Mouse (Mus musculus): ENCODE measurements around the gene Ncapd2.
"Not testable (repeated sequence)": the region's sequence is repeated elsewhere in the genome, so short reads cannot be mapped to it uniquely, and the experiment has no call there.

Gene Ncapd2

DNA sequence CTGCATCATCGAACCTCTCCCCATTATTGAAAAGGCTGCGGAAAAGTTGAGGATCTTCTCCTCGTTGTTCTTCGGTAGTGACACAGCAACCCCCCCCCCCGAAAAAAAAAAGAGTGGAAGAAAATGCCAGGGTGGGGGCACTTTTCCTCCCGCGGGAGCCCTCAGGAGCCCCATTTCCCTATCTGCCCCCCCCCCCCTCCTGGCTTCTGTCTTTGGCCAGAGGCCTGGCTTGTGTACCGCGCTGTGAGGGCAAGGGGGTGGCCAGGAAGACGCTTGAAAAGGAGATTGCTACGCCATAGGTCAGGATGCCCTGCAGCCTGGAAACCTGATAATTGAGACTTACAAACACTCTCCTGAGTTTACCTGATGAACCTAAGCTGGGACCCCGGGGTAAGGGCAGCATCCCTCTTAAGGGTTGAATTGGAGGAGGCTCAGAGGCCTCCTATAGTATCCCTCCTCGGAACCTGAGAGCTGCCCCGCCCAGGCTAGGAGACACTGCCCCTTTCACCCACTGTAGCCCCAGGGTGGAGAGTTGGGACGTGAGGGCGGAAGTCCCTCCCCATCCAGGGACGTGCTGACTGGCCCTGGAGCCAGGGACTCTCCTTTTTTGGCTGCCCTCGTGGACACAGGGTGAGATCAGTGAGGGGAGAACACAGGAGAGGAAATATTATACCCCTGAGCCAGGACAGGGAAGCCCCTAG is 25.3 kb downstream of the Ncapd2 start, which contains the start of gene Gapdh:
Gene Gapdh, minus strand, starts transcription at position 417 of the 701 bp plus-strand sequence.
- DNase-seq (ENCODE audit: extremely low spot score, low read depth, low spot score): no peak

DNA sequence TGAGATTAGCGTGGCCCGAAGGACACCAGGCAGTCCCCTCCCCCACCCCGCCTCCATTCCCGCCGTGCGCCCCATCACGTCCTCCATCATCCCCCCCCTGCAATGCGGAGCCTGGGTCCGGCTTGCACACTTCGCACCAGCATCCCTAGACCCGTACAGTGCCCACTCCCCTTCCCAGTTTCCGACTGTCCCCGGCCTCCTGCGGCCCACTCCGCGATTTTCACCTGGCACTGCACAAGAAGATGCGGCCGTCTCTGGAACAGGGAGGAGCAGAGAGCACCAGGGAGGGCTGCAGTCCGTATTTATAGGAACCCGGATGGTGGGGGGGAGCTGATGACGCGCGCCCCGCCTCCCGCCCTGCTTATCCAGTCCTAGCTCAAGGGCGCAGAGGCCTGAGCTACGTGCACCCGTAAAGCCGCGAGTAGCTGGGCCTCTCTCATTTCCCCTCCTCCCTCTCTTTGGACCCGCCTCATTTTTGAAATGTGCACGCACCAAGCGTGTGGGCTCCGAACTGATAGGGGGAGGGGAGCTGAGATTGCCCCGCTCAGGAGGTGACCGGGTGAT is 26.1 kb downstream of the Ncapd2 start:
- no peak for DNase-seq (ENCODE audit: extremely low spot score, low read depth, low spot score)

DNA sequence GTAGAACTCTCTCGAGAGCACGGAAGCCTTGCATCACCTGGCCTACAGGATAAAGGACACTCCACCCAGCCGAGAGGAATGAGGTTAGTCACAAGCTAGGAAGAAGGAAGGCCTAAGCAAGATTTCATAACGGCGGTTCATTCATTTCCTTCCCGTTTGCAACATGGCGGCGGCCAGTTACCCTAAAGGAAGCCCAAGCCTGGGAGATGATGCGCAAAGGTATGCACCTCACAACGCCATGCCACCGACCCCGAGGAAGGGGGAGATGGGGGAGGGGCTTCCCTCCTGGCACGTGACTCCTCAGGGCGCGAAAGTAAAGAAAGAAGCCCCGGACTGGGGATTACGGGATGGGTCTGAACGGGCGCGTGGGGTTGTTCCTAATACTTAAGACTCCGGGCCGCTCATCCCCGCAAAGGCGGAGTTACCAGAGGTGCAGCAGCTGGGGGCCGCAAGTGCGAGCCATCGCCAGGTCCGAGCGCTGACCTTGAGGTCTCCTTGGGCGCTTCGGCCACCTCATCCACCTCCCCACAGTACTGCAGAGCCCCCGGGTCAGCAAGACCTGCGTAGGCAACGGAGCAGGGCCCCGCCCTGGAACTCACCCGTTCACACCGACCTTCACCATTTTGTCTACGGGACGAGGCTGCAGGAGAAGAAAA is 26.7 kb downstream of the Ncapd2 start:
- DNase-seq (ENCODE audit: extremely low spot score, low read depth, low spot score): no peak

DNA sequence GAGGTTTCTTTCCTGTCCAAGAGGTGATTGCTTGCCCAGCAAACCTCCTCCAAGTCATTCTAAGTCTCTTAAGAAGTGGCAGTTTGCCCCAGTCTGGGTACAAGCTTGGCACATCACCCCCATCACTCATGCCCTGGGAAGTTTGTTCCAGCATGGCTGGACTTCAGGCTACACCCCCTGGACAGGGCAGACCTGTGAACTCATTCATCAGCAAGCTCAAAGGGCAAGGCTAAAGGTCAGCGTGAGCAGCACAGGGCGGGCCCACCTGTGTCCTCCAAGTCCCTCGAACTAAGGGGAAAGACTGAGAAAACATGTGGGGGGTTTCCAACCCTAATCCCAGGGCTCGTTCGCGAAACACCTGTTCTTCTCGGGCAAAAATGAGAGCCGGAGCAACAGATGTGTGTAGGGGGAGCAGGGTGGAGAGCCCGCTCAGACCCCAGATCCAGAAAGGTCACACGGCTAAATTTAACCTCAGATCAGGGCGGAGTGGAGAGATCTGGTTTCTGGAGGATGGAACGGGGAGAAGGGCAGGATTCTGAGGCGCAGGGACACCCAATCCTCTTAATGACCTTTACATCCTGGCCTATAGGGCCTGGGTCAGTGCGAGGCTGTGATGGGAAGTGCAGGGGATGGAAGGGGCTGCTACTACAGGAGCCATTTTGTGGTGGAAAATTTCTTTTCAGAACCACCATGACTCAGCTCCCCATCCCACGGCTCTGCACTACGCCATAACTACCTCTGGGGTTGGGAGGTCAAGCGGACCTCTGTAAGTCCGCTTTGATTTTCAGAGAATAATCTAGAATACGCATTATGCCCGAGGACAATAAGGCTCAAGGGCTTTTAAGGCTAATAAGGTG is 27.5 kb downstream of the Ncapd2 start:
- no peak for DNase-seq (ENCODE audit: extremely low spot score, low read depth, low spot score)

DNA sequence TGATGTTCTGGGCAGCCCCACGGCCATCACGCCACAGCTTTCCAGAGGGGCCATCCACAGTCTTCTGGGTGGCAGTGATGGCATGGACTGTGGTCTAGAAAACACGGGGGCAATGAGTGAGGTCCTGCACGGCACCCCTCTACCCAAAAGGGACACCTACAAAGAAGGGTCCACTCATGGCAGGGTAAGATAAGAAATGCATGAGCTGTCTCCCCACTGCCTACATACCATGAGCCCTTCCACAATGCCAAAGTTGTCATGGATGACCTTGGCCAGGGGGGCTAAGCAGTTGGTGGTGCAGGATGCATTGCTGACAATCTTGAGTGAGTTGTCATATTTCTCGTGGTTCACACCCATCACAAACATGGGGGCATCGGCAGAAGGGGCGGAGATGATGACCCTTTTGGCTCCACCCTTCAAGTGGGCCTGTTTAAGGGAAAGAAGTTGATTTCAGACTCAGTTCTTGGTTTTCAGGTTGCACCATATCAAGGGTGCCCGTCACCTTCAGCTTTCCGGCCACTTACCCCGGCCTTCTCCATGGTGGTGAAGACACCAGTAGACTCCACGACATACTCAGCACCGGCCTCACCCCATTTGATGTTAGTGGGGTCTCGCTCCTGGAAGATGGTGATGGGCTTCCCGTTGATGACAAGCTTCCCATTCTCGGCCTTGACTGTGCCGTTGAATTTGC is 28.7 kb downstream of the Ncapd2 start:
- DNase-seq (ENCODE audit: extremely low spot score, low read depth, low spot score): not testable (repeated sequence)

DNA sequence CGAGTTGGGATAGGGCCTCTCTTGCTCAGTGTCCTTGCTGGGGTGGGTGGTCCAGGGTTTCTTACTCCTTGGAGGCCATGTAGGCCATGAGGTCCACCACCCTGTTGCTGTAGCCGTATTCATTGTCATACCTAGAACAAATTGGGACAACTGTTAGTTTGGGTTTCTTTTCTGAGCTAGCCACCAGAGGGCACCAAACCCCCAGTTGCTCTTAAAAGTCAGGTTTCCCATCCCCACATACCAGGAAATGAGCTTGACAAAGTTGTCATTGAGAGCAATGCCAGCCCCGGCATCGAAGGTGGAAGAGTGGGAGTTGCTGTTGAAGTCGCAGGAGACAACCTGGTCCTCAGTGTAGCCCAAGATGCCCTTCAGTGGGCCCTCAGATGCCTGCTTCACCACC is 29.5 kb downstream of the Ncapd2 start:
- DNase-seq (ENCODE audit: extremely low spot score, low read depth, low spot score): not testable (repeated sequence)

DNA sequence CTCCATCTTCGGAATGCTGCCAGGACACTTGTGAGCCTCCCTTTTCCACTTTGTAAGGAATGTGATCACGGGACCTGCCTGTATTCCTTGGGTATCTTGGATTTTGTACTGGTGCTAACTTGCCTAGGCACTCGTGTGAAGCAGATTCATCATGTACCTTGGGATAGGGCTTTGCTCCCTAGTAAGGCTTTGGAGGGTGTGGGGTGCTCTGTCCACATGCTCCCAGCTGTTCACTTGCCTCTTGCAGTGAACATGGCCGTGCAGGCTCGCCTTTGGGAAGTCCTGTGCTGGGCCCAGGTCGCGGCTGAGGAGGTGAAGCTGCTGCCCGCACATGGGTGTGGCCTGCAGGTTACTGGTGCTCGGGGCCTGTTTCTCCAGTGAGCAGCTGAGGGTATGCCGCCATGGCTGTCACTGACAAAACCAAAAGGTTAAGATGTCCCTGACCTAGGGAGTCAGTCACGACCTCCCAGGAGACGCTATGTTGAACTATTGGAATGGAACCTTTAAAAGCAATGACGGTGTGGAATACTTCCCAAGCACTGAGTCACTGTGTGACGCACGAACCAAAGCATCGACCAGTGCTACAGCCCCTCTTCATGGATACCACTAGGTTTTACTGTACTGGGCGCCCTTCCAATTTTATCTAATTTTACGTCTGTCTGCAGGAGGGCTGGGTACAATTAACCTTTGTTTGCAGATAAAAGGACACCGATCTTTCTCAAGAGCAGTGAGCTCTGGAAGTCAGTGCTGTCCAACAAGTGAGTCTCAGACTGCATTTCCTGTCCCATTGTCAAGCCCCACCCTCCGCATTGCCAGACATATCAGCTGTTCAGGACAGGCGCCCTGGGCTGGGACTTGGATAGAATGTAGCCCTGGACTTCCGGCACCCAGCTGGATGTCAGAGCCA is 30.4 kb downstream of the Ncapd2 start:
- DNase-seq (ENCODE audit: extremely low spot score, low read depth, low spot score): no peak

DNA sequence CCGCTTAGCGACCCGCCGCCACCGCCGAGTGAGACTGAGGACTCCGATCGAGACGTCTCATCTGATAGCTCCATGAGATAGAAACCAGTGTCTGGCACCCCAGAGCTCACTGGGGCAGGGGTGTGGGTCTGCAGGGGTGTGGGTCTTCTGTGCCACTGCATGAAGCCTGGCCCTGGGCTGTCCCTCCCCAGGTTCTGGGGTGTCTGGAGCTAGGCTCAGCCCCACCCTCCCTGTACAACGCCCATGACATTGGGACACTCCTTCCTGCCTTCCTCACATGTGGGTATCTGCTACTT is 31.0 kb downstream of the Ncapd2 start:
- DNase-seq (ENCODE audit: extremely low spot score, low read depth, low spot score): no peak

DNA sequence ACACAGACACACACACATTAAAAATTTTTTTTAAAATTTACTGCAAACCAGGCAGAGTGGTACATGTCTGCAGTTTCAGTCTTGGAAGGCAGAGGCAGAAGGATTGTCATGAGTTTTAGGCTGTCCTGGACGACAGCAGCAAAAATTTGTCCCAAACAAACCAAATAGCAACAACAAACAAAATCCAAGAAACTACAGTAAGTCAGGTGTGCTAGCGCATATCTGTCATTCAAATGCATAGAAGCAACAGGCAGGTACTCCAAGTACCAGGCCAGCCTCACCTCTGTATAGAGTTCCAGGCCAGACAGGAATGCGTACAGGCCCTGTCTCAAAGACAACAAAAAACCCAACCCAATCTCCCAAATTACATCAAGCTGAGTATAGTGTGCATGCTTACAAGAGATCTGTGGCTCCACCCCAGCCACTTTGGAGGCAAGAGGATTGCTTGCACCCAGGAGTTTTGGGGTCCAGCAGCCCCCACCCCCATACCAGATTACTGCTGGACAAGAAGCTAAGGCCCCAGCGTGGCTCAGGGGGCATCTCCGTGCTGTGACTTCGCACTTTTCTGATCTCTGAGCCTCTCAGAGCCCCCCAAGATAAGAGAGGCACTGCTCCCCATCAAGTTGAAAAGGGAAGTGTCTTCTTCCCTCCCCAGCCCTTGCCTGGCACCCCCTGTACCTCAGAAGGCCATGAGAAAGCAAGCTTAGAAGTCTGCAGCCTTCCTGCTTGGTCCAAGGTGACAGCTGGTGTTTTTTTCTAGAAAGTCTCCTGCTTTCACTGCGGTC is 31.5 kb downstream of the Ncapd2 start:
- DNase-seq (ENCODE audit: extremely low spot score, low read depth, low spot score): no peak

DNA sequence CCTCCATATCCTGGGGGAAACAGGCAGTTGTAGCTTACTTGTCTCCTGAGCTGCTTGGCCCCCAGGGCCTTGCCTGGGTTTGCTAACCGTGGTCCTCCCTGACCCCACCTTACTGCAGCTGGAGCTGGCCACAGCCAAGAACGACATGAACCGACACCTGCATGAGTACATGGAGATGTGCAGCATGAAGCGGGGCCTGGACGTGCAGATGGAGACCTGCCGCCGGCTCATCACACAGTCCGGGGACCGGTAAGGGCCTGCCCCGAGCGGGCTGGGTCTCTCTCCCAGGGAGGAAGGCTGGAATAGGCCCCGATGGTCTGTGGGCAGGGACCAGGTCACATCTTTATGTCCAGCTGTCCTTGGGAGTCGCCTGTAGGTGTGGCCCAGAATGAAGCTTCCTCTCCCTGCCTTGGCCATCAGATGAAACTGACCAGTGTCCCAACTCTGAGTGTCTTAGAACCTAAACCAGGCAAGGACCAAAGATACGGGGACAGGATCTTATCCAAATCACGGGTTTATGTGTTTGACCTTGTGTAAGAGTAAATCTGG is 32.5 kb downstream of the Ncapd2 start:
- DNase-seq (ENCODE audit: extremely low spot score, low read depth, low spot score): no peak

DNA sequence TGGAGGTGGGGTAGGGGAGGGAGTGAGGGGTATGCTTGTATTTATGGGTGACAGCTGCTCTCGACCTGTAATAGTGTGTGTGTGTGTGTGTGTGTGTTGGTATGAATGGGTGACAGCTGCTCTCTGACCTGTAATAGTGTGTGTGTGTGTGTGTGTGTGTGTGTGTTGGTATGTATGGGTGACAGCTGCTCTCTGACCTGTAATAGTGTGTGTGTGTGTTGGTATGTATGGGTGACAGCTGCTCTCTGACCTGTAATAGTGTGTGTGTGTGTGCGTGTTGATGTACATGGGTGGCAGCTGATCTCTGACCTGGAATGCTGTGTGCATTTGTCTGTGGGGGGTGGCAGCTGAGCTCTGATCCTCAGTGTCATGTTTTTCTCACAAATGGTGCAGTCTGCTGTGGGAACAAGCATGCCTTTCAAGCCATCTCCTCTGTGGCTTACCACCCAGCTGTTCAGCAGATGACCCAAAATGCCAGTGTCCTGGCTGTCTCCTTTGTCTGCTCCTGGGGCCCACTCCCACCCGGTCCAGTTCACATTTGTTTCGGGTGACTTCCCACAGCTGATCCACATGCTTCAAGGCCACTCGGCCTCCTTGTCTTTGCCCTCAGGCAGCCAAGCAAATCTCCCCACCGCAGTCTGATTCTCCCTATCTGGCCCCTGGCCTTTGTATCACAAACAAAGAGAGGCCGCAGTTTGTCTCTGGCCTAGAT is 34.4 kb downstream of the Ncapd2 start:
- DNase-seq (ENCODE audit: extremely low spot score, low read depth, low spot score): no peak

DNA sequence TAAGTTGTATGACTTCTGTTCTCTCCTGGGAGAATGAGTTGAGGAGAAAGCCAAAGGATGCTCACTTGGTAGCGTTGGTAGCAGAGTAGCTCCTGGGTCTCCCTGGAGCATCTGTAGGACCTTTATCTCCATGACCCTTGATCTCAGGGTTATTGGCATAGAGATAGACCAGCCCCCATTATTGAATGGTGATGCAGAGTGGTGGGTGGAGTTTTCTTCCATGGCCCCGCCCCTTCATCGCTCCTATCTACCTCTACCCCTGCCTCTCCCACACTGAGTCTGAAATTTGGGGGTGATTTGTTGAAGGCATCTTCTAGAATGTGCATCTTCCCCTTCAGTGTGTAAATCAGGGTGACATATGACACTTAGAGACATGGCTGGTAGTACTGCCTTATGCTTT is 35.0 kb downstream of the Ncapd2 start:
- DNase-seq (ENCODE audit: extremely low spot score, low read depth, low spot score): no peak

DNA sequence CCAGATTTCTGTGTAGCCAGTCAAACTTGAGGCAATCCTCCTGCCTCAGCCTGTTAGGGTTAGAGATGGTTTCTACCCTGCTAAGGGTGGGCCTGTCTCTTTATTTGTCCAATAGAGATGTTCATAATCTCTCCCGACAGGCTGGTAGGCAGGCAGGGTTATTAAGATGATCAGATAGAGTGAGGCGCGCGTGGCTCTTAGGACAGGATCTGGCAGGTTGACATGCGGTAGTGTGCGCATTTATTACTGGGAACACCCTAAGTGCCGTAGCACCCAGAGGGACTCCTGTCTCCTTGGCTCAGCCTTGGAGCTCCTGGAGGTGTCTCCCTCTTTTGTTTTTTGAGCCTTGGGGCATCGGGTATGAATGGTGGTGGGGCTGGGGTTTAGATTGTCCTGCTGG is 36.2 kb downstream of the Ncapd2 start:
- DNase-seq (ENCODE audit: extremely low spot score, low read depth, low spot score): no peak

DNA sequence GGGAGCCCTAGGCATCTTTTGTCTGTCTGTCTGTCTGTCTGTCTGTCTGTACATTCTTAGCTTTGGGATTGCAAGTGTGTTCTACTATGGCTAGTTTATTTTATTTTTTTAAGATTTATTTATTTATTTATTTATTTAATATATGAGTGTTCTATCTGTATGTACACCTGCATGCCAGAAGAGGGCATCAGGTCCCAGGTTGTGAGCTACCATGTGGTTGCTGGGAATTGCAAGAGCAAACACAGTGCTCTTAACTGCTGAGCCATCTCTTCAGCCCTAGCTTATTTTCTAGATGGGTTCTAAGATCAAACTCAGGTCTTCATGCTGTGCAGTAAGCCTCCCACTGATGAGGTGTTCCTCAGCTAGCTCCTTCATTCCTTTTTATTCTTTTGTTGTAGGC is 37.0 kb downstream of the Ncapd2 start:
- no peak for DNase-seq (ENCODE audit: extremely low spot score, low read depth, low spot score)

DNA sequence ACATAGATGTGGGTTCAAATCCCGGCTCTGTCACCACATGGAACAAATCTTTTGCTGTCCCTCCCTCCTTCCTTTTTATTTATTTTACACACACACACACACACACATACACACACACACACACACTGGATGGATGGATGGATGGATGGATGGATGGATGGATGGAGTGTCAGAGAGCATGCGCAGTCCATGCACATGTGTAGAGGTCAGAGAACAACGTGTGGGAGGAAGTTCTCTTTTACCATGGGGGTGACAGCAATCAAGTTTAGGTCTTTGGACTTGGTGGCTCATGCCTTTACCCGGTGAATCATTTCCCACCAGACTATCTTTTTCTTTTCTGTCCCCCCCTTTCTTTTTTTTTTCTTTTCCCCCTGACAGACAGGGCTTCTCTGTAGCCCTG is 37.8 kb downstream of the Ncapd2 start:
- DNase-seq (ENCODE audit: extremely low spot score, low read depth, low spot score): no peak

DNA sequence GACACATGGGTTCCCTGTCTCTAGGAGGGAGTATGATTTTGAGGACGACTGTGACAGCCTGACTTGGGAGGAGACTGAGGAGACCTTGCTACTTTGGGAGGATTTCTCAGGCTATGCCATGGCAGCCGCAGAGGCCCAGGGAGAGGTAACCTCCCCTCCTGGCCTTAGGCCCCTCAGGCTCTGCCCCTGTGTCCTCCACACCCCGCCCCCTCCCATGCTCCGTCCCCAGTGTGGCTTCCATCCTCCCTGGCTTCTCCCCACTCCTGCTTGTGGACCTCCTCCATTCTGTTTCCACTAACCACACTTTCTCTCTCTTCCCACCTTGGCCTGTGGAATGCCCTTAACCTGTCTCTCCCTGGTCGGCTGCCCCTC is 38.5 kb downstream of the Ncapd2 start:
- DNase-seq (ENCODE audit: extremely low spot score, low read depth, low spot score): no peak

DNA sequence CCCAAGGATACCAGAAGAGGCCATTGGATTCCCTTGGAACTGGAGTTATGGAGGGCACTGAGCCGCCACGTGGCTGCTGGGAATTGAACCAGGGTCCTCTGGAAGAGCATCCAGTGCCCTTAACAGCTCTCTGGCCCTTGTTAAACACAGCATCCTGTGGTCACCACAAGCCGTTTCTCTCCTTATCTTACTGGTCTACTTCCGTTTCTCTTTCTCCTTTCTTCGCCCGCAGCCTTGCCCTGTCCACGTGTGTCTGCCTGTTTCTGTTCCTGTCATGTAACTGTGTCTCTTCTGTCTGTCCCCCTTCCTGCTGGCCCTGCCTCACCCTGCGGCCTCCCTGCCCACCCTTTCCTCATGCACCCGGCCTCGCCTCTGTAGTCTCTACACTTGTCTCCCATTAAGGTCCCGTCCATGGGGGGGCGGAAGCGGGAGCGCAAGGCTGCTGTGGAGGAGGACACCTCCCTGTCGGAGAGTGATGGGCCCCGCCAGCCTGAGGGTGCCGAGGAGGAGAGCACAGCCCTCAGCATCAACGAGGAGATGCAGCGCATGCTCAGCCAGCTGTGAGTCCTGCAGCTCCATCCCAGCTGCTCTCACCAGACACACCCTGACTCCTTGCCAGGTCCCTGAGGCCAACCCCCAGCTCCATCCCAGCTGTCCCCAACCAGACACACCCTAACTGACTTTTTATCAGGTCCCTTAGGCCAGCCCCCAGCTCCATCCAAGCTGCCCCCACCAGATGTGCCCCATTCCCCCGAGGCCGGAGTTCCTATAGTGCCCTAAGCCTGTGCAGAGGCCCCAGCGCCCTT is 39.1 kb downstream of the Ncapd2 start:
- no peak for DNase-seq (ENCODE audit: extremely low spot score, low read depth, low spot score)

DNA sequence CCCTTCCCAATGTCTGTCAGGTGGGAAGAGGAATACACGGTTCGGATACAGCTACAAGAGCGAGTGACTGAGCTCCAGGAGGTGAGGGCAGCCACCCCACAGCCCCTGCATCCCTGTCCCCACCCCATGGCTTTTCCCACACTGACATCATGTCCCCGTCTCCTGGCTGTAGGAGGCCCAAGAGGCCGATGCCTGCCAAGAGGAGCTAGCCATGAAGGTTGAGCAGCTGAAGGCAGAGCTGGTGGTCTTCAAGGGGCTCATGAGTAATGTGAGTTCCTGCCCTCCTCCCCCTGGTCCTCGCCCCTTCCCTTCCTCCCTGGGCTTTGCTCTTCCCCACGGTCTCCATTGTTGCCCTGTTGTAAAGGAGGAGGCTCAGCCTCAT is 41.9 kb downstream of the Ncapd2 start:
- DNase-seq (ENCODE audit: extremely low spot score, low read depth, low spot score): no peak

Measured in hindlimb bud, embryonic 11.5 days (tissue).